Mouse (Mus musculus): ENCODE data around the gene Sec61a1.

Gene Sec61a1

DNA sequence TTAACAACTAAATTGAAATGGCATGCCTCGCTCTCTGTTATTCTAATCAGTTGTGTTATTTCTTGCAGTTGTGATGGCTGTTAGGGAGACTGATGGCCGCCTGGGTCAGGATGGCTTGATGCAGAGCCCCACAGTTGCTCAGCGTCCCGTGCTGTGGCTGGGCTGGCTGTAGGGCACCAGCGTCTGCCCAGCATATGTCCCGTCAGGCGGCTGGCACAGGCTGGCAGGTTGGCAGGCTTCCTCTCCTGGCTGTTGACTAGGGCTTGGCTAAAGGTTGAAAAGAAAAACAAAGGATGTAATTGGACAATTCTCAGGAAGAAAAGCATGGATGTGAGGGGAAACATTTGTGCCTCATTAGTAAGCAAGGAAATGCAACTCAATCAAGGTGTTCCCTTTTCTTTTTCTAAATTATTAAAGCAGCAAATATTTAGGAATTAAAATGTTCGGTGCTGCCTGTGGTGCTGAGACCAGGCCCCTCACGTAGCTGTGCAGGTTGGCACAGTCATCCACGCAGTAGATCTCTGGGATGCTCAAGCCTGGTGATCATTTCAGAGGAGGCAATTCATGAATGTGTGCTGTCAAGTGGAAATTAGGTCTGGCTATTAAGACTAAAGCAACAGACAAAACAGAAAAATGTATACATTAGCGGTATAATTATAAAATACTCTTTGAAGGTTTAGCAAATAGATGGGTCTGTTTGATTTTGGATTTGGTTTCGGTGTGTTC is 27.9 kb downstream of the Sec61a1 start:
- TF ChIP-seq GATA4 (IDR thresholded peaks at IDR 0.05; ENCODE audit: insufficient replicate concordance, low read length): no peak

GRCm38 (mm10) chr6:88489834-88490233 is 28.9 kb downstream of the Sec61a1 start:
- TF ChIP-seq GATA4 (IDR thresholded peaks at IDR 0.05; ENCODE audit: insufficient replicate concordance, low read length): no peak

DNA sequence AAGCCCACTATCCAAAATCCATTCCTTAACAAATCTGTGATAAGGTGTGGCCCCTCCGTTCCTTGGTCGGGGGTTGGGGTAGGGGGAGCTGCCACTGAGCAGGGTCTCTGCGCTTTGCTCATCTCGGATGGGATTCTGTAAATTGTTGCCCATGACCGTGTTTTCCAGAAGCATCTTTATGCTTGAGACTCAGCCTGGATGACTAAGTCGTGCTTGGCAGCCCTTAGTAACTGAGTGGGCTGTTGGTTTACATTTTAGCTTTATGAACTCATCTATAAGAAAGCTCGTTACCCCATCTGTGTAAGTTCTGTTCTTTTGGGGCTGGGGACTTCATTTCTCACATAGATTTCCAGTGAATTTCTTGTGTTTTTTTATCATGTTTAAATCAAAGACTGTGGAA is 29.7 kb downstream of the Sec61a1 start:
- no peak for TF ChIP-seq GATA4 (IDR thresholded peaks at IDR 0.05; ENCODE audit: insufficient replicate concordance, low read length)

DNA sequence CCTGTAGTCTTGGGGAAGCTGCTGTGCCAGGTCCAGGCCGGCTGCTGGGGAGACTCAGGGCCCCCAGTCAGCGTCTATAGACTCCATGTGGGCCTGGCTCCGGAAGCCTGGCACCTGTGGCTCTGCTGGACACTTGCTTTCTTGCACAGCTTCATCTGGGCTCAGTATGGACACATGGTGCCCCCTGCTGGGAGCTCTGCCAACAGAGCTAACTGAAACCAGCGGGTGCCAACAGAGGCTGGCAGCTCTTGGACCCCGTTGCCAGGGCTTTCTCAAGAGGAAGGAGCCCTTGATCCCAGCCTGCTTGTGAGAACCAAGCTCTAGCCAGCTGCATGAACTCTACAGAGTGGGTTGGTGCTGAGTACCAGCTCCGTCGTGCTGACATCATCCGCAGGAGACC is 31.8 kb downstream of the Sec61a1 start:
- no peak for TF ChIP-seq GATA4 (IDR thresholded peaks at IDR 0.05; ENCODE audit: insufficient replicate concordance, low read length)

- TF ChIP-seq GATA4 (IDR thresholded peaks at IDR 0.05; ENCODE audit: insufficient replicate concordance, low read length): no peak
These were observed 33.3 kb downstream of the Sec61a1 start for GRCm38 (mm10) chr6:88485378-88485777.

DNA sequence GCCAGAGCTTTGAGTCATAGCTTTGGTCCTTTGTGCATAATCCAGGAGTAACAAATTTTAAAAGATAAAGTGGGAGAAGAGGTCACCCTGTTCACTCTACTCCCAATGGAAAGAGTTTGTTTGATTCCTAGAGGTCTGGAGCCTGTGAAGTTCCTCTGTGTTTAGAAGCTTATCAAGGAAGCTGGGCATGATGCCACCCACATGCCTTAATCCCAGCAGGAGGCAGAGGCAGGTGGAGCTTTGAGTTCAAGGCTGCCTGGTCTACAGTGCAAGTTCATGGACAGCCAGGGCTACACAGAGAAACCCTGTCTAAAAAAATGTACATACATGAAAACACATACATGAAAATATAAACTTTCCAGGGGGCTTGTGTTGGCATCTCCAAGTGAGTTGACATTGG is 34.8 kb downstream of the Sec61a1 start:
- TF ChIP-seq GATA4 (IDR thresholded peaks at IDR 0.05; ENCODE audit: insufficient replicate concordance, low read length): no peak

GRCm38 (mm10) chr6:88483111-88483510 is 35.6 kb downstream of the Sec61a1 start:
- TF ChIP-seq GATA4 (IDR thresholded peaks at IDR 0.05; ENCODE audit: insufficient replicate concordance, low read length): no peak

DNA sequence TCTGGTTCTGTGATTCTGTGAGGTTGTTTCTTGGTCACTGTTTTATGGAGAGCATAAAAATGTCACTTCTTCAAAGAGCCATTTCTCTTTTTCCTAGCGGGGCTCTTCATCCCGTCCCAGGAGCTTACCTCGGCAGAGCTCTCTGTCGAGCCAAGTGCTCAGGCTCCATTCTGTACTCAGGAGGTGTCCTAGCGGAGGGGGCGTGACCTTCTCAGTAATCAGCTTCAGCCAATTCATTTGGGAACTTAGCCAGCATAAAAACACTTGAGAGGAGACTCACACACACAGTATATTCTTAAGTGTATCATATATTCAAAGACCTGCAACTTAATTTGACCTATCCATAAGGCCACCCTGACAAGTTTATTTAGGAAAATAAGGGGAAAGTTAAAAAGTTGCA is 38.3 kb downstream of the Sec61a1 start:
- TF ChIP-seq GATA4 (IDR thresholded peaks at IDR 0.05; ENCODE audit: insufficient replicate concordance, low read length): no peak

- TF ChIP-seq GATA4 (IDR thresholded peaks at IDR 0.05; ENCODE audit: insufficient replicate concordance, low read length): no peak
These were observed 48.8 kb downstream of the Sec61a1 start for GRCm38 (mm10) chr6:88469878-88470277.

DNA sequence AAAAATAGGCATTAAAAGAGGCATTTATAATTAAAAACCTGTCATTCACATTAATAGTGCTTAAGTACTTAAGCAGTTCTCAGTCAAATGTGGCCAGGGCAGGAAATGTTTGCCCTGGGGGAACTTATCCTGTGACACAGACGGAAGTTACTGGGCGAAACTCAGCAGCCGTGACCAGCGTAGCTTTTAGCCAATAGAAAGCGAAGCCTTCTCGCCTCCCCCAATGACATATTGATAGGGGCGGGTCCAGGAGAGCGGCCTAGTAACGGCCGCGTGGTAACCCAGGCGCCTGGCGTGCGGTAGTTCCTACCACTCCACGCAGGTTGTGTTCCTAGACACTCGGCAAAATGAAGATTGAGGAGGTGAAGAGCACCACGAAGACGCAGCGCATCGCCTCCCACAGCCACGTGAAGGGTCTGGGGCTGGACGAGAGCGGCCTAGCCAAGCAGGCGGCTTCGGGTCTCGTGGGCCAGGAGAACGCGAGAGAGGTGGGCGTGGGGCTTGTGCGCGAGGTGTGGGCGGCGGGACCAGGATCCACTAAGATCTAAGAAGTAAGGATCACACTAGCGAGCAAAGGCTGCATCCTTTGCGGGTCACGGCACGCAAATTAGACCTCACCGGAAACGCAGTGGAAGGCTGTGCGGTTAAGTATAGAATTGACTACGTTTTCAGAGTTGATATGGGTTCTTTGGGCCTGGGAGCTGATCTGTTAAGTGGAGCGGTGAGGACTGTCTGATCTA is 53.4 kb downstream of the Sec61a1 start, which contains the start of gene Ruvbl1:
Ruvbl1 (plus strand) TSS at position 229 of the 740 bp plus-strand sequence.
- peak; percentile 8; the same call in 1 of the 2 replicates for TF ChIP-seq GATA4 (IDR thresholded peaks at IDR 0.05; ENCODE audit: insufficient replicate concordance, low read length)

GRCm38 (mm10) chr6:88454545-88454944 is 64.2 kb downstream of the Sec61a1 start:
- no peak for TF ChIP-seq GATA4 (IDR thresholded peaks at IDR 0.05; ENCODE audit: insufficient replicate concordance, low read length)

Data from liver, adult (tissue).